Mouse (Mus musculus) MEL (cell line): ENCODE results near the gene Ssu2.

ENCODE experiments used
- HCFC1 ChIP-seq: IDR thresholded peaks from 2 replicates; pipeline ENCODE4 v1.6.1; 2012; ENCODE audit warnings: low read depth, mild to moderate bottlenecking, inconsistent platforms, low read length, improper control_type of control experiment, moderate library complexity
- MAX ChIP-seq: IDR thresholded peaks from 2 replicates; pipeline ENCODE4 v1.6.1; 2011; ENCODE audit warnings: low read length, improper control_type of control experiment
- NRF1 ChIP-seq: IDR thresholded peaks from 2 replicates; pipeline ENCODE4 v1.6.1; 2014; ENCODE audit warnings: low read depth, mild to moderate bottlenecking, inconsistent platforms, low read length, improper control_type of control experiment, moderate library complexity; ENCODE audit not compliant: poor library complexity, insufficient read depth, severe bottlenecking
- POLR2A ChIP-seq, 2 experiments: IDR thresholded peaks; 2 replicates each; pipeline ENCODE4 v1.6.1; 2011 to 2012; ENCODE audit warnings: low read length in 2 of 2, mild to moderate bottlenecking in 2 of 2, control low read depth in 1 of 2, improper control_type of control experiment in 1 of 2, low read depth in 1 of 2, moderate library complexity in 1 of 2; ENCODE audit not compliant: control insufficient read depth in 1 of 2, insufficient read depth in 1 of 2, poor library complexity in 1 of 2

DNA sequence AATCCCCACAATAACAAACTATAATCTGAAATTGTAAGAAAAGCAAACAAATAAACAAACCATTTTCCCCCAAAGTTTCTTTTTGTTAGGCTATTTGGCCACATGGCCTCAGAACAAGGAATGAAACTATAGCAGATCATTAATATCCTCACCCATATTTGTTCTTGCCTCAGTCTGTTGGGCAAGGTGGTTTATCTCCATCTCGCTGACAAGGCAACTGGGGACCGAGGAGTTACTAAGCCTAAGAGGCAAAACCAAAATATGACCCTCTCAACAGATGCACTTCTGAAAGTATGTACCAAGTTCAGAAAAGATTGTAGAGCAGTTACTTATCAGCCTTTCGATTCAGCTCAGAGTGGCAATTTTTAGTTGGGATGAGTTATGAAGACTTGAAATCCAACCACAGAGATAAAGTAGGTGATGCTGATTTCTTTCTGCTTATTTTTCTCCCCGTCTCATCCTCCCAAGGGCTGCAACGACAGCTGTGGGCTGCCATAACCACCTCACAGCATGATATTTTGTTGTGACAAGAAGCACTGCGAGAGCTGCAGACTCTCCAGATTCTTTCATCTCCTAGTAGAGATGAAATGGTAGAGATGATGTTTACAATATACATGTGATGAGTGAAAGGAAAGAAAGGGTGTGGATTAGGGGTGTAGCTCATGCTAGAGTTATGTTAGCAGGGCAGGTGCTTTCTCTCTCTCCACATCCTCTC, 38.4 kb upstream of the Ssu2 start:
- no peak for TF ChIP-seq POLR2A (IDR thresholded peaks at IDR 0.05; ENCODE audit: control insufficient read depth in 1 of 2, insufficient read depth in 1 of 2, low read depth in 1 of 2, low read length in 2 of 2, poor library complexity in 1 of 2)
- TF ChIP-seq HCFC1: no peak
- TF ChIP-seq NRF1: no peak
- TF ChIP-seq MAX: no peak
